Mouse (Mus musculus): ENCODE results near the gene 4930474N05Rik. TPM values are rescaled to one million over a fixed set of nuclear protein-coding genes. Genes with fewer than 3 reads are reported as not detected.

The 4930474N05Rik gene
- not detected in 2 replicates for polyA plus RNA-seq (2015; fragmentation: Nextera tagmentation; extraction: Ambion mirVana)

GRCm38 (mm10) chr14:36094617-36095016 is at the start of gene 4930474N05Rik:
TSS of gene 4930474N05Rik (plus strand) at chr14:36094917.

